Mouse (Mus musculus) cerebellum, adult 2 months (tissue): ENCODE data around the gene Lcp1.

Experiments
- CTCF ChIP-seq: fragments of 200-500 bp; IDR thresholded peaks from 2 replicates; pipeline ENCODE4 v1.5.1; 2011; ENCODE audit warnings: low read depth, mild to moderate bottlenecking, control low read depth, low read length, moderate library complexity, borderline replicate concordance; ENCODE audit not compliant: insufficient read depth
- POLR2A ChIP-seq: fragments of 200-500 bp; IDR thresholded peaks from 2 replicates; pipeline ENCODE4 v1.6.1; 2011; ENCODE audit warnings: low read length, control low read depth, borderline replicate concordance; ENCODE audit not compliant: insufficient read depth

DNA sequence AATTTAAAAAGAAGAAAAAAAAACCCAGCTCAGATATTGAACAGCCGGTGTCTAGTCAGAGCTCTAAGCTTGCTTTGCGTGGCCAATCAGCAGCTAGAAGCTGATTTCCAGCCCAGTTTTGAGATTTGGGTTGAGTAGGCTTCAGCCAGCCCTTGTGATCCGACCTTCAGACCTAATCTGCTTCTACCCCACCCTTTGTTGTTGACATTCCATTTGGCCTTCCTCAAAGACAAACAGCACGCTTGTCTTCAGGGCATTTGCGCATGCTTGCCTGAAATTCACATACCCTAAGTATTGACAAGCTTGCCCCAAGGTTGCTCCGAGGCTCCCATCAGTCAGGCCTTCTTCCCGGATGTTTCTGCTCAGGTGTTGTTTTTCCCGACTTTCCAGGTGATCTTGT, 23.6 kb downstream of the Lcp1 start:
- TF ChIP-seq CTCF = no peak
- no peak for TF ChIP-seq POLR2A
